Mouse (Mus musculus): Measurements from ENCODE around the gene Gm45521.

Gene Gm45521

GRCm38 (mm10) chr14:7957049-7957448 is at the start of gene Gm45521:
Gene Gm45521, plus strand, starts transcription at chr14:7957288.
- DNase-seq: no peak

DNA sequence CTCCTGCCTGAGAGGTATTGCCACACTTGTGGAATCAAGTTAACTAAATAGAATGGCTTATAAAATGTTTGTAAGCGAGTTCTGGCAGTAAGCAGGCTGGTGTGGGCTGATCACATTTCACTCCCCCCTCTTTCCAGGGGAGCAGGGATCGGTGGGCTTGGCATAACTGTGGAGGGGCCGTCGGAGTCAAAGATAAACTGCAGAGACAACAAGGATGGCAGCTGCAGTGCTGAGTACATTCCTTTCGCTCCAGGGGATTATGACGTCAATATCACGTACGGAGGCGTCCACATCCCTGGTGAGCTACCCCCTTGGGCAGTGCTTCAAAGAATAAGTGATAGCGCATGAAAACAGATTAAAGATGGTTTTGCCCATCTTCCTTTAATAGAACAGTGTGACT is 47.6 kb upstream of the Gm45521 start:
- no peak for DNase-seq

DNA sequence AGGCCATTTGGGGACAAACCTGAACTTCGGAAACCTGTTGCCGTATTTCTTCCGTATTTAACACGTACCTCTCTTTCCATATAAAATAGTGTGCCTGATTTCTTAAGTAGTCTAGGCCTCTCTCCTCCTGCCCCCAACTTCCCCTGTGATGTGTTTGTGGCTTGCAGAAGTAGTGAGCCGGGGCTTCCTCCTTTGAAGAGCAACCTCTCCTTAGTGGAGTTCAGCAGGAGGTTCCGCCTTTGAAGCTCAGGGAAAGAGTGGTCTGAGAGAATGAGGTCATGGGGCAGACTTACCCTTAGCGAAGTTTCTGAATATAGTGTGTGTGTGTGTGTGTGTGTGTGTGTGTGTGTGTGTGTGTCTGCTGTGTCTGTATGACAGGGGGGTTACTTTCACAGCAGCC is 43.2 kb upstream of the Gm45521 start:
- DNase-seq: no peak

DNA sequence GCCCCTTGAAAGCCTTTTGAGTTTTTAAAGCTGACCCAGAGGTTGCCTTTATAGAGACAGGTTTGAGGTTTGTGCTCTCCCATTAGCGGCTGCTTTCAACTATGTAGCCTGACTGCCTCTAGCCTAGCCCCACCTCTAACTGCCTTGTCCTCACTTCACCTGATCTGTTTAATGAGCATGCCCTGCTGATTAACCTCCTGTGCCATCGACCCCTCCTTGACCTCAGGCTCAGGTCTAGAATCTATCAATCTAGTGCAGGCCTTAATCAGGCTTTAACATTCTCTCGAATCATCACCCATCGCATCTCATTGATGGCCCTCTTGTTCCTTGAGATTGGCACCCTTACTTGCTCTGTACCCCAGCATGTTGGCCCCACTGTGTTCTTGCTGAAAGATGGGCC is 42.6 kb upstream of the Gm45521 start:
- DNase-seq: no peak

DNA sequence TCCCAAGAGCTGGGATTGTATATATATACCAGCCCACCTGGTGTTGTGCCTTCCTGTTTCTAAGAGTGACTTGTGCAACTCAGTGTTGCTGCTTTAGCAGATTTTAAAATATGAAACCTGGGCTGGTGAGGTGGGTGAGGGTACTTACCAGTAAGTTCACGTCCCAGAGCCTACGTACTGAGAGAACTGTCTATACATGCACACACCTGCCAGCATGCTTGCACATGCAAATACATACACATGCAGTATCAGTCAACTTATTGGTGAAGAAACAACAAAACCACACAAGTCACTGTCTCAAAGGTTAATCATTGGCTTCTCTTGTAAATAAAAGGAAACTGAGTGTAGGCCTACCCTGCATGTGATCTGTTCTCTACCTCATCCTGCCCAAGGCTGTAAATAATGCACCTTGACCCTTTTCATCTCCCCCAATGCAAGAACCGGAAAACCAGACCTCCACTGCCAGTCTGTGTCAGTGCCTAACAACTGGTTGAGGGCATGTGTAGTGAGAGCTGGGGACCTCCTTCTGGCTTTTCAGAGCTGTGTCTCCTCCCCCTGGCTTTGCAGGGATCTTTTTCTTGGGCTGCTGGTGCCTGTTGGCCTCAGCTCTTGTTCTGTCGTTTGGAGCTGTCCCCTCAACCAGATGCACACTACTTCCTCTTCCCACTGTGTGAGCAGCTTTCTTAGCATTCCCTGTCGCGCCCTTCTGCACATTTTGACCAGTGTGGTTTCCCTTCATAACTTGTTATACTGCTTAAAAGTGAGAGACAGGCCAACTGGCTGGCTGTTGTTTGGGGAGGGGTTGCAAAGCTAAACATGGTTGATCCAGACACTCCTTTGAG is 38.7 kb upstream of the Gm45521 start:
- no peak for DNase-seq

DNA sequence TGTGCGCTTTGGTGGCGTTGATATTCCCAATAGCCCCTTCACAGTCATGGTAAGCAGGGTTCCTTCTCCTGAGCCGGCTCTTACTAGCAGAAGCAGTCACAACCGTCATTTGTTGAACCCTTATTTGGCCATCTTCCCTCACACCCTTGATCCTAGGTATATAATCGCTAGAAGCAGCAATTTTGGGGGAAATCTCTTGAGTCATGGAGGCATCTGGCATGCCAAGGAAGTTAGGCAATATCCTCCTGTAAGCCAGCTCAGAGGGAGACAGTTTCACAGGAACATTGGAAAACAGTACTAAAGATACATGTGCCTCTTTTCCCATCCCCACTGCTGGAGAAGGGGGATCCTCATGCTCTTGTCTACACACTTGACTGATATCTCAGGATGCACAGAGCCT is 37.8 kb upstream of the Gm45521 start:
- DNase-seq: no peak

- DNase-seq: no peak
Measured at GRCm38 (mm10) chr14:7919921-7920320, 37.2 kb upstream of the Gm45521 start.

DNA sequence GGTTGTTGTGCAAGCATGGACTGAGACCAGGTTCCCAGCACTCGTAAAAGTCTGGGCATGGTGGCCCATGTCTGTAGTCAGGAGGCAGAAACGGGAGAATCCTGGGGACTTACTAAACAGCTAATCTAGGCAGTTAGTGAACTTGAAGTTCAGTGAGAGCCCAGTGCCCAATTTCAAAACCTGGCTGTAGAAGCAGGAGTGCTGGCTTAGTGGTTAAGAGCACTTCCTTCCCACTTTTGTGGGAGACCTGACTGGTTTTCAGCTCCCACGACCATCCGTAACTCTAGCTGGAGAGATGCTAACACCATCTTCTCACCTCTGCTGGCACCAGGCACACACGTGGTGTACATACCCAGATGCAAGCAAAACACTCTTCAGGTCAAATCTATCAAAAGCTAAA is 35.6 kb upstream of the Gm45521 start:
- no peak for DNase-seq

DNA sequence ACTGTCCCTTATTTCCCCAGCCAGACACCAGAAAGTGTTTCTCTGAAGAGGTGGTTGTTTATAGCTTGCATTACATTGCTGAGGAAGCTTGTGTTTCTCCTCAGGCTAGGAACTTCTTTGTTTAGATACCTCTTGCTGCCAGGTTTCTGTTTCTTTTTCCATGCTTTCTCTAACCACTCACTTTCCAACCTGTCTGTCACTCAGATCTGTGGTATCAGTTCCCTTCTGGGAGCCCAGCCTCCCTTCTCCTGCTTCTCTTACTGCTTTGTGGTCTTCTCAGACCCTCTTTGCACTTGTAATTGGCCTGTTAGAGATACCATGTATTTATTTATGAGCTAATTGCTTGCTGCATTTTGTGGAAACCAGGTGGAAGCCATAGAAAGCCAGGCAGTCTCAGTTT is 33.5 kb upstream of the Gm45521 start:
- DNase-seq: no peak

- DNase-seq: no peak
Measured at GRCm38 (mm10) chr14:7928362-7928761, 28.7 kb upstream of the Gm45521 start.

- DNase-seq: no peak
Measured at GRCm38 (mm10) chr14:7929029-7929428, 28.1 kb upstream of the Gm45521 start.

- DNase-seq: no peak
Measured at GRCm38 (mm10) chr14:7932151-7932550, 24.9 kb upstream of the Gm45521 start.

DNA sequence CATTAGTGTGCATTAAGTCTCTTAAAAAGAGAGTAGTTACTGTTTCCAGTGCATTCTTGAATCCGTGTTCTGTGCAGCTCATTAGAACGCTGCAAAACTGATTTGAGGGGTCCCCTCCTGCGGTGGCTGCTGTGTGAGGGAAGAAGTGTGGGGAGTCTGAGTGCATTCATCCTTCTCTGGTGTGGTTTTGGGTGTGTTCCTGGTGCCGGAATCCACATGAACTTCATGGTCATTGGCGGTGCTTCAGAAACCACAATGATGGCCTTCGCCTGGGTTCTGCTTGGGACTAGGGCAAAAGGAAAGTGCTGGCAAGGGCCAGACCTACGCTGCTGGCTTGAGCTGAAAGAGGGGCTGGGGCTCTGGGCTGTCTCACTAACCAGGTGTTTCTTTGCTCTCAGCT is 22.9 kb upstream of the Gm45521 start:
- DNase-seq: no peak

DNA sequence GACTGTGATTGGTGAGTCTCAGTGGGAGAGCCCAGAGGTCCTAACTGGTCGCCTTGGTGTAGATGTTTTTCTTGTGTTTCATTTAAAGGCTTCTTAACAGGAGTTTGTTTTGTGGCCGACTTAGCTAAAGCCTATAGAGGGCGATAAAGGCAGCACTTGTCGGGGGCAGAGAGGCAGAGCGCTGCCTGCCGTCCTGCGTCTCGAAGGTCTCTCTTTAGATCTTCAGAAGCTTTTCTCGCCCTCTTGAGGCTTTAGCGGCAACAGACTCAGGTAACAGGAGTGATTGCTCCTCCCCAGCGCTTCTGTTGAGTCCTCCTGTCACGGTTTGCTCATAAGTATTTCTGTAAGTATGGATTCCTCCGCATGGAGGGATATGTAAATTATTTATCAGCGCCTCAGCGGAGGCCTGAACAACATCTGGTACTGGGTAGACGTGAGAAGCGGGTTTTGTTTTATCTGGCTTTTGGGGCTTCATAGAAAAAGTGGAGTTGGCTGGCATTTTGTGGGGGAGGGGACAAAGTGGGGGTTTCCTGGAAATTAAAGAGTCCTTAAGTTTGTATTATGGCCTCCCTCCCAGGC is 19.9 kb upstream of the Gm45521 start:
- no peak for DNase-seq

DNA sequence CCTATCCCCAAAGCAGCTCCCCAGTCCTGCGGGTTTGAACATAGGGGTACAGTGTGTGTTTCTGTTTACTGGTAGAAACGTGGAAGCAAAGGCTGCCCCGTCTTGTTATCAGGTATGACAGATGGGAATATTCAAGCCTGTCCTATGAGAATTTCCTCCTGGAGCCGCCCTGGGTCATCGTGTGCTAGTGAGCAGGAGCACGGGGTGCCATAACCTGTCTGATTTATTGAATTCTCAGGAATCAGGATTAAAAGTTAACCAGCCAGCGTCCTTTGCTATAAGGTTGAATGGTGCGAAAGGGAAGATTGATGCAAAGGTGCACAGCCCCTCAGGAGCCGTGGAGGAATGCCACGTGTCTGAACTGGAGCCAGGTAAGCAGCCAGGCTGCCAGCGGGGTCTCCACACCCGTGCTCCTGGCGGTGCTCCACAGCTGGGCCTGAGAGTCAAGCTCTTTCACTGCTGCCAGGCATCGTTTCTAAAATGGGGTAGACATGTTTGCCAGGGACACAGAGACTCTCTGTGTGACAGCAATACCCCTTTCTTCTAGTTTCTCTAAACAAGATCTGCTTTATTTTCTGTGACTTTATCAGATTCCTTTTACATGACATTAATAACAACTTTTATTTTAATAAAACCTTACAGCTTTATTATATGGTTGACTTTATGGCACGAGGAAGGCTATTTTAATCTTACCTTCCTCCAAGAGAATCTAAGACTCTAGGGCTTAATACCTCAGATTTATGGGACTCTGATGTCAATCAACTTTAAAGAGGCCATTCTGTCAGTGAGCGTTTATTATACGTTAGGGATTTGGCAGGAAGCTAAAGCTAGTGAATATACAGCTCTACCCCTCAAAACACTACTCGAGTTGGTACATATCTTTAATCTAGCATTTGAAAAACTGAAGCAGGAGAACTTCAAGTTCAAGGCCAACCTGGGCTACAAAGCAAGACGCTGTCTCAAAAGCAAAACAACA is 18.0 kb upstream of the Gm45521 start:
- DNase-seq: no peak

DNA sequence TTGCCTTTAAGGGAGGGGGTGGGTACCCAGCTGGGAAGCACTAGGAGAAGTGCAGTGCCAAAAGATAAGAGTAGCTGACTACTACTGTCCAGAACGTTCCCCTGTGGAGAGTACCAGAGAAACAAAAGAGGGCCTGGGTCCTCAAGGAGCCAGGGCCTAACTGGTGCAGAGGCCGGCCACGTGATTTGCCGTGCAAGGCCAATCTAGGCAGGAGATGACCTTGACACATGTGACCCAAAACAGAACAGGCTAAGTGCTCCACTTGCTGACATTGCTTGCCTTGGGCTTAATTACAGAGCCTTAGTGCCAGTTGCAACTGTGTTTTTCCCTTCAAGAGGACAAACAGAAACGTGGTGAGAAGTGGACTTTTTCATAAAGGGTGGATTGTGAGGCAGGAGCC is 15.7 kb upstream of the Gm45521 start:
- no peak for DNase-seq

- peak; percentile 25 for DNase-seq
Measured at GRCm38 (mm10) chr14:7943101-7943800, 13.8 kb upstream of the Gm45521 start.

DNA sequence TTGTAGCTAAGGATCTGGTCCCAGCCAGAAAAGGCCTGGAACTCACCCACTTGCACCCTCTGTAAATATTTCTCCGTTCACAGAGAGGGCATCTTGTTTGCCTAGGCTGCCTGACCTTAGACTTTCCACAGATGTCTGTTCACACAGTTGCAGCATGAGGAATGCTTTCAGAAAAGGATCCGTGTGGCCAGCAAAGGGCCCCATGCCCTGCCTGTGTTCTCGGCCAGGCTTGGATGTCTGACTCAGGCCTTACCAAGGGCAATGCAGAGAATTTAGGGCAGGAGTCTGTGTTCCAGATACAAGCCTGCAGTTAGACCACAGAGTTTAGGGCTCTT is 13.3 kb upstream of the Gm45521 start:
- DNase-seq: no peak

- no peak for DNase-seq
Measured at GRCm38 (mm10) chr14:7944349-7945039, 12.6 kb upstream of the Gm45521 start.

GRCm38 (mm10) chr14:7945261-7945660 is 11.8 kb upstream of the Gm45521 start:
- no peak for DNase-seq

- DNase-seq: no peak
Measured at GRCm38 (mm10) chr14:7951234-7951633, 5.9 kb upstream of the Gm45521 start.

DNA sequence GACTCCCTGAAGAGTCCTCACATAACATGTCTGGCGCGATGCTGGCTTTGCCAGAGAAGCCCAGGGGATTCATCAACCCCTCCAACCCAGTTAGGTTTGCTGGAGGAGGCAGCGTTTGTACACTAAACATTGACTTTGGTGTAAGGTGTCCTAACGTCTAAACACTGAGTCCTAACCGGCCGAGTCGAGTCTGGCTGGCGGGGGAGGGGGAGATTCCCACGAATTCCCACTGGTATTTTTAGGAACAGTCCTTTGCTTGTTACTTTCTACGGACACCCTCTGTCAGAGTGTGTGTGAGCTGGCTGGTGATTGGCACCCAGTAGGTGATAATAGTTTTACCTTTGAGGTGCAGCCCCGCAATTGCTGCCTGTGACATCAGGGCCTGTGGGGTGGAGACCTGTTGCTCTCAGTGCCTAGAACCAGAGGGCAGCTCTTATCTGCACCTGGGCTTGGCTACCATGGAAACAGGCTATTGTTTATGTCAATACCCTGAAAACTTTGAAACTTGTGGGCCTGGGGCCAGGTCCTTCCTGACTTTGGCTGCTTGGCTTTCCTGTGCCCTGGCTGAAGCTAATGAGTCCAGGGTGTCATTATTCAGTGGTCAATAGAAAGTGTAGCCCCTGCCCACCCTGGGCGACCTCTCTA is 4.4 kb upstream of the Gm45521 start:
- DNase-seq: no peak
